Mouse (Mus musculus) urinary bladder, postnatal 25 days (tissue): Measurements from ENCODE around the gene Mob1a.
A peak's percentile ranks its signal among the peaks of the same experiment; 100 is the strongest.

Experiments used
- DNase-seq: peaks from one replicate; pipeline ENCODE4 v3.0.0; 2022; ENCODE audit warnings: low spot score

The Mob1a gene

DNA sequence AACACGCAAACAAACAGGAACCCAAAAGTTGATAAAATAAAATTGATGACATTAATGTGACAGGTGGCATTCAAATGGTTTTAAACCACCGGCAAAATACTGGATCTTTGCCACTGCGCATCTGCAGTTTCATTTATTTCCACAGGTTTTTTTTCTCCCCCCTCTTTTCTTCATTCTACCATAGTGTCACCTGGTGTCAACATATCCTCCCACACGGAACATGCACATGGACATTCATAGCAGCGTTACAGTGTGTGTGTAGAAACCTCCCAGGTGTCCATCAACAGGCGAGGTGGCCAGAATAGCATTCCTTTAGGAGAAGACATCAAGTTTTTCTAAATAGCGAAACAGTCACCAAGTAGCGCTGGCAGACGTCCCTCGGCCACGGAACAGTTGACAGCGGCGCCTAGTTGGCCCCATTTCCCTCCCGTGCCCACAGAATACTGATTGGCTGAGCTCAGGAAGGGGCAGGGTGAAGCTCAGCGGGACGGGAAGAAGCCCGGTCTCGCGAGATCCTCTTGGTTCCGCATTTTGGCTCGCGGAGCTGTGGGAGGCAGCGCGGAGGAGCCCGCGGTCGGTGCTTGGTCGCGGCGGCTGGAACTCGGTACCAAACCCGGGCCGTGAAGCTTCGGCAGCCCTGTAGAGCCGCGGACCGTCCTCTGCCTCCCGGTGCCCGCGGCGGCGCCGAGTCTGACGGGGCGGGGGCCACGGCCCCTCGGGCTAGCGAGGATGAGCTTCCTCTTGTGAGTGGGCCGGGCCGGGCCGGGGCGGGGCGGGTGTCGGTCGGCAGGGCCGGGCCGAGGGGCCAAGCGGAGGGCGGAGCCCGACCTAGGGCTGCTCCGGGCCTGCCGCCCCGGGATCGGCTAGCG, at the start of gene Mob1a, which contains the start of gene Mthfd2:
Gene Mob1a (plus strand): TSS at position 492 of the 869 bp plus-strand sequence.
Gene Mthfd2 (minus strand): TSS at position 384 of the 869 bp plus-strand sequence.
- DNase-seq, result peak; percentile 89

DNA sequence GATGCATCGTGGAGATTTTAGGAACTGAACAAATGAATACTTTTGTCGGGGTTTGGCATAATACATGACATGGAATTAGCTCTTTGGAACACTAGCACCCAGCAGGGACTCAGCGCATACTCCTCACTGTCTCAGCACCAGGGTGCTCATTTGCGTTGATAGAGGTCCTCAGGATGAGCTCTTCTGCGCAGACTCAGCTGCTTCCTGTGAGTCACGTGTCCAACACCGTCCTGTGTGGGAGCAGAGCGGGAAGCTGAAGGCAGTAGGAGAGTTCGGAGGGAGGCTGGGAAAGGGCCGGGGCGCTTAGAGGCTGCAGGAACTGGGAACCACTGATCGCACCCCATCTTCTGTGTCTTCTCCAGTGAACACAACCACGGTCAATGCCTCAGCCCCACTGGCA, 48.7 kb upstream of the Mob1a start:
- DNase-seq, result no peak

DNA sequence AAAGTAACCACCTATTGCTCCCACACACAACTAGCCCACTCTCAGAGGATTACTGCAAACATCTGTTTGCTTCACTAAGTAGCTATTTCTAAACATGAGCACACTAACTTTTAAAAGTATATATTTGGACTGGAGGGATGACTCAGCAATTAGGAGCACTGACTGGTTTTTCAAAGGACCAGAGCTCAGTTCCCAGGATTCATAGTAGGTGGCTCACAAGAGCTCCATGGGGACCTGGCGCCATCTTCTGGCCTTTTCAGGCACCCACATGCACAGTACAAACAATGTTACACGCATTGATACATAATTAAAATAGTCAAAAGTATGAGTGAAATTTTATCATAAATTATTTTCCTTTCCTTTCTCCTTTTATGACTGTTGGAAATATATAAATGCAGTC, 46.9 kb upstream of the Mob1a start:
- no peak for DNase-seq

DNA sequence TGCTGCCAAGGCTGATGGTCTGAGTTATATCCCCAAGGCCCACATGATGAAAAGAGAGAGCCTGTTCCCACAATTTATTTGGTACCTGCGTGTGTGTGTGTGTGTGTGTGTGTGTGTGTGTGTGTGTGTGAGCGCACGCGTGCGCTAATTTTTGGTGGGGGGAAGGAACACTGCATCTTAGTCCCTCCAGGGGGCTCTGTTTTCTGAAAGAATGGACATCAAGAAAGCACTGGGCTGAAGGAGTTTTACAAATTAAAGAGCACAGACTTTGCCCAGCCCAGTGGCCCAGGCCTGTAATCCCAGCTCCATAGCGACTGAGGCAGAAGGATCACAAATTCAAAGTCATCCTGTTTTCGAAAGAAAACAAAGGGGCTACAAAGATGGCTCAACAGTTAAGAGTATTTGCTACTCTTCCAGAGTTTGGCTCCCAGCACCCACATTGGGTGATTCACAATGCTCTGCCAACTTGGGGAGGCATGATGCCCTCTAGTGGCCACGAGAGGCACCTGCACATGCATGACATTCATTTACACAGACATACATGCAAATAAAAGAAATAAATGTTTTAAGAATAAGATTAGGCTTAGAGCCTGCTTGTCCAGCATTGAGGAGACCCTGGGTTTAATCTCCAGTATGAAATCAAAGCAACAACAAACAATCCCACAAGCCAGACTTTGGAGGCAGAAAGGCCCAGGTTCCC, 45.4 kb upstream of the Mob1a start:
- no peak for DNase-seq

DNA sequence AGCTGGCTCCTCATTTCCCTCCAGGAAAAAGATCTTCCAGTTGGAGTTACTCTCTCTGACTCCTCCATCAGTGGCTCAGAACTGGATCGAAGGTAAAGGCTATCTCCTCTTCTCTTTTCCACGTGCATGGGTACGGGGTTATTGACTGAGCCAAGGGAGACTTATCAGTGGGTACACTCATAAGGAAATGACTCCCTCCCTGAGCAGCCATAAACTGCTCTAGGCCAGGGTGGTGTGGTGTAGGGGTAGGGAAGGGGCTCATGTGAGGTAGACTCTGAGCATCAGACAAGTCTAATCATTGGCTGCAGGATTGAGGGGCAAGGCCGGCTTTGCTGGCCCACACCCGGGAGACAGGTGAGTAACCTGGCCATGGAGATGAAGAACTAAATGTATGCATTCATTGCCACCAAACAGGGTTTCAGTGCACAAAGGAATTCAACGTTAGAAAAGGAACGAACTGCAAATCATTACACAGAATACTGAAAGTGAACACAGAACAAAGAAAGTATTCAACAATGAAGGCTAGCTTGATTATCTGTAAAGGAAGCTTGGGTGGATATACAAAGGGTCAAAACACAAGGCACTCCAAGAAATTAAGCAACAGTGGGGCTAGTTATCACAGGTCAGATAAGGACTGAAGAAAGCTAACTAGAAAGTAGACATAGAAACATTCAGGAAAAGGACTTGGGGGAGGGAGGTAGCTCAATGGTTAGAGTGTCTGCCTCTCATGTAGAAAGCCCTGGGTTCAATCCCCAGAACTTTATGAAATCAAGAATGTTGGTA, 25.2 kb upstream of the Mob1a start:
- DNase-seq, result no peak

DNA sequence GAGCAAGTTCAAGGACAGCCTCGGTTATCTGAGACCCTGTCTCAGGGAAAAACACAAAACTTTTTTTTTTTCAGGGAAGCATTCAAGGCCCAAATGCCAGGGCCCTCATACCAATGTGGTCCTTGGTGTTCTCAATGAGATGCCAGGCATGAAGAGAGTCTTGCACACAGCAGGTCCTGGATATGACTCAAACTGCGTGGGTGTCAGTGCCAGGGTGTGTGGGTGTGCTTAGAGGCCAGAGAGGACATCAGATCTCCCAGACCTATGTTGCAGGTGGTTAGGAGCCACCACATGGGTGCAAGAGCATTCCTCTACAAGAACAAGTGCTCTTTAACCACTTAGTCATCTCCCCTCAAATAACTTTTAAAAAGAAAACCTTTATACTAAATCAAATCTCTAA, 24.5 kb upstream of the Mob1a start:
- DNase-seq, result no peak

DNA sequence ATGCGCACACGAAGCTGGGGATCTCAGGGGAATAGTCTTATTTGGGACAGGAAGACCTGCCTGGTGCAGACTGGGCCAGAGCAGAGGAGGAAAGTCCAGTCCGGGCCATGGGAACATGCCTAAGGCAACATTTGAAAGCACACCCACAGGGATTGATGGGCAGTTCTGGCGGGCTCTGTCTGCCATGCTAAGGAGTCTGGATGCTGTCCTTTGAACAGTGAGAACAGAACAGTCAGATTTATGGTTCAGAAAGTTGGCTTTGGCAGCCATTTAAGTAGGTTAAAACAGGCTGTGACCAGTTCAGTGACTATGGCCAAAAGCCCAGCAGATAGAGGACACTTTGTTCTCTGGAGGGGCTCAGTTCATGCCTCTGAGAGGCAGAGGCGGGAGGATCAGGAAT, 23.6 kb upstream of the Mob1a start:
- no peak for DNase-seq

DNA sequence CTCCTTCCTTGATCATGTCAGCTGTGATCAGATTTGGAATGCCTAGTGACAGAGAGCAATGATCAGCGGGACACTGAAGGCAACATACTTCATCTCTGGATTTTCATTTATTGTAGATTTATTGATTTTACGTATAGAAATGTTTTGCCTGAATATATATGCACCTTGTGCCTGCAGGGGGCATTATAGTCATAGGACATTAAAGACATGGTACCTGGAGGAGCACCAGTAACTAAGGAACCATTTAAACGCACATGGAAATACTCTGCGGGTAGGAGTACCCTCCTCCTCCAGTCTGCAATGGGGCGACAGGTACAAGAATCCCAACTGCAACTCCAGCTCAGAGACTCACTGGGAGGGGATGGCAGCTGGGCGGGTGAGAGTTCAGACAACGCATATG, 16.8 kb upstream of the Mob1a start:
- no peak for DNase-seq

DNA sequence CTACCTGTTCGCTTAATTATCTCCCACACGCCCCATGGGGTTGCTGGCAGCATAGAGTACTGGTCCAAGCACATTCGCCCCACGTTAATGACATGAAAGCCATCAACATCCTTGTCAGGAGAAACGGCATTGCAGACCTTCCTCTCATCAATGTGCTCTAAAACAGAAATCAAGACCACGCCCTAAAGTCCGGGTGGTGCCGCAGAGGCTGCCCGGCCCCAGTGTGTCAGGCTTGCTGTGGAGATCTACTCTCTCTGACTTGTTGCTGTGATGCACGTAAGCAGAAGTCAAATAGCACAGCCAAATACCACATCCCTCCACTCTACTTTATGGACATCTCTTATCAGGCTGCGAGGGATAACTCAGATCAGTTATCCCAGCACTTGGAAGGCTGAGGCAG, 14.6 kb upstream of the Mob1a start:
- DNase-seq, result no peak

DNA sequence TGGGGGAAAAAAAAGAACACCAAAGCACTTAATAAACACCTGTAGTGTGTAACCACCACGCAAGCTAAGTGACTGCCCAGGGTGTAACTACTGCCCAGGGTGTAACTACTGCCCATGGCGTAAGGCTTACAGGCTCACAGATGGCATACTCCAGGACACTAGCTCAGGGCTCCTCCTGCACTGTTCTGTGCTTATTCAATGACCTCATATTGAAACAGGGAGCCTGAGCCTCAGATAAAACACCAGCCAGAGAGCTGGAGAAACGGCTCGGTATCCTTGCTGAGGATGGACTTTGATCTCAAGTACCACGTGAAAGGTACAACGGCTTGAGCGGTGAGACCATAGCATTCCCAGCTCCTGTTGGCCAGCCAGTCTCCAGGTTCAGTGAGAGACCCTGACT, 13.8 kb upstream of the Mob1a start:
- no peak for DNase-seq

DNA sequence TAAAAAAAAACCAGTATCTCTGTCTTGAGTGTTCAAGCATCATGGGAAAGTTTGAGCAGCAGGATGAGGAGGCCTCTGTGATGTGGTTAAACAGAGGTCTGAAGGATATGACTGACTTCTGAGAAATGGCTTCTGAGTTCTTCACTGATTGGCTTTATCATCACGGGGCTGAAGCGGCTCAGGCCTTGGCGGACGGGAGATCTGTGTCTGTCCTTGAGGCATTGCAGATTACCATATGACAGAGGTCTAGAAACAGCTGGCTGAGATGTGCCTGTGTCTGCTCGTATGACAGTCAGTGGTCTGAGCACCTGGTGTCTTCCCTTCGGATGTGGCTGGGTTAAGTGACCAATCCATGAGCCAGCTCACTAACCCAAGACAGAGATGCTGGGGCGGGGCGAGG, 13.3 kb upstream of the Mob1a start:
- no peak for DNase-seq

DNA sequence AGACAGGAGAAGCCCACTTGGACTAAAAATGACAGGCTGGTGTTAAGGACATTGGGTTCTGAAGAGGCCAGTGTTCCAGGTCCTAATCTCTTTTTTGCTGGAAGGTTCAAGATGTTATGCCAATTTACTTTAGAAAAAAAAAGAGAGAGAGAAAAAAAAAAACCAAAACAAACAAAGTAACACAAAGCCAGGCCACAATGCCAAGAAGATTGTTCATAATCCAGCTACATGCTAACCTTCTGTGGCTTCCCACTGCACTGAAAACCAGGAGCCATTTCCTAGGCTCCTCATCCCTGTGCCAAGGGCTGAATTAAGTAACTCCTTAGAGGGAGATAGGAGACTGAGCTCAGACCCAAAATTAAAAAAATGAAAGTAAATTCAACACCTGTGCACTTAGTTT, 10.5 kb upstream of the Mob1a start:
- no peak for DNase-seq

DNA sequence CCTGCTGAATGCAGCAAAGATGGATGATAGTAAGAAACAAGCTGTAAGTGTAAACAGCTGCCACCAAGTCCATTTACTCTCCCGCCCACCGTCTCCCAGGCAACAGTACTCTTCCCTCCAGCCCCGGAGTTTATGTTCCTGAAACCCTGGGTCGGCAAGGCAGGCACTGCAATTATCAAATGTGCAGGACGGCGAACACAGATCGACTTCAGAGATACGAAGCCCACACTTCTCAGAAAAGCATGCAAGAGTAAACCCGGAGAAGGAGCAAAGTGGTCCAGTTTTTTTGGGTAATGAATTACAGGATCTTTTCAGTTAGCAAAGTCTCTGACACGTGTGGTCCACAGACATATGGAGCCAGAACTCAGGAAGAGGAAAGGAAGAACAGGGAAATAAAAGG, 9.8 kb upstream of the Mob1a start:
- peak; percentile 7 for DNase-seq

DNA sequence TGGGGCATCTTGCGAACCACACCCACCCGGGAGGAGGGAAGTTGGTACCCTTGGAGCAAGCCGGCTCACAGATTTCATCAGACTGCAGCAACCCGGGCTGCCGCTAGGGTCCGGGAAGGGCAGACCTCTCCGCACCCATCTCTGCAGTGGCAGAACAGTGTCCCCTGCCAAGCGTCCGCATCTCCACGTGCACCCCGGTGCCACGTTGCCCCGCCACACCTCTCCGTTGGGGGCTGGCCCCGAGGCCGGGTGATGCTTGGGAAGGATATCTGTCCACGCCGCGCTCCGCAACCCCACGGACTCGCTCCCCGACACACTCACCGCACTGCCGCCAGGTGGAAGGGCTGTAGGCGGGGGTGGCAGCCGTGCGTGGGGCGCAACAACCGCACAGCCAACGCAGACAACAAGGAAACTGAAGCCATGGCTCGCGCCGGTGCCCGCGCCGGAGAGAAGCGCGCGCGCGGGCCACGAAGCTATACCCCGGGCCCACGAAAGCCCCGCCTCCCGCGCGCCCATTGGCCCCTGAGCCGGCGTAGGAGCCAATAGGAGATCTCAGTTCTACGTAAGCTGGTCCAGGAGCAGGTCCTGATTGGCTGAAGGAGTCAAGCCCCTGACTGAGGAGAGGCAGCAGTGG, 8.6 kb upstream of the Mob1a start:
- DNase-seq, result peak; percentile 88

DNA sequence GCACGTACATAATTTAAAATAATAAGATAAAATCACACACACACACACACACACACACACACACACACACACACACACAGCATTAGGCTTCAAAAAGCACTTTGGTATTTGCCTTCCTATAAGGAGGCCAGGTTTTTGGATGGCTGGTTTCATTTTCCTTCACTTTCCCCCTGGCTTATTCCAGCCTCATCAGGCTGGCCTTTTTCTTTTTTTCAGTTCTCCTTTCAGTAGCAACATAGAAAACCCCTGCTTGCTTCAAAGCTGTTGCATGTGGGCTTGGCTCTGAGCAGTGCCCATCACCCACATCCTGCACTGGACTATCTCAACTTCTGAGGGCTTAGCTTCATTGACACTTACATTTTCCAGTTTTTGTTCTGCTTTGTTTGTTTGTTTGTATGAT, 3.9 kb upstream of the Mob1a start:
- no peak for DNase-seq

DNA sequence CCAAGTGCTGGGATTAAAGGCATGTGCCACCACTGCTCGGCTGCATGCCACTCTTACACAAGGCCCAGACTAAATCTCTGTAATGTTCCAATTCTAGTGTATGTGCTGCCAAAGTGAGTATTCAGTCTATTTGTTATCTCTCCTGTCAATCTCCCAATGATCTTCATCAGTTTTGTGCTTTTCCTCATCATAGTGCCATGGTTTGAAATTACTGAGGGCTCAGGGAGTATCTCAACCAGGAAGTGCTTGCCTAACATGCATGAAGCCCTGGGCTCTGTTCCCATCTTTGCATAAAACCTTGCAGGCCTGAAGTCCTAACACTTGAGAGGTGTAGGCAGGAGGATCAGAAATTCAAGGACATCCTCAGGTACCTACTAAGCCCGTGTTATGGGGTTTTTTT, 3.0 kb upstream of the Mob1a start:
- DNase-seq, result no peak

DNA sequence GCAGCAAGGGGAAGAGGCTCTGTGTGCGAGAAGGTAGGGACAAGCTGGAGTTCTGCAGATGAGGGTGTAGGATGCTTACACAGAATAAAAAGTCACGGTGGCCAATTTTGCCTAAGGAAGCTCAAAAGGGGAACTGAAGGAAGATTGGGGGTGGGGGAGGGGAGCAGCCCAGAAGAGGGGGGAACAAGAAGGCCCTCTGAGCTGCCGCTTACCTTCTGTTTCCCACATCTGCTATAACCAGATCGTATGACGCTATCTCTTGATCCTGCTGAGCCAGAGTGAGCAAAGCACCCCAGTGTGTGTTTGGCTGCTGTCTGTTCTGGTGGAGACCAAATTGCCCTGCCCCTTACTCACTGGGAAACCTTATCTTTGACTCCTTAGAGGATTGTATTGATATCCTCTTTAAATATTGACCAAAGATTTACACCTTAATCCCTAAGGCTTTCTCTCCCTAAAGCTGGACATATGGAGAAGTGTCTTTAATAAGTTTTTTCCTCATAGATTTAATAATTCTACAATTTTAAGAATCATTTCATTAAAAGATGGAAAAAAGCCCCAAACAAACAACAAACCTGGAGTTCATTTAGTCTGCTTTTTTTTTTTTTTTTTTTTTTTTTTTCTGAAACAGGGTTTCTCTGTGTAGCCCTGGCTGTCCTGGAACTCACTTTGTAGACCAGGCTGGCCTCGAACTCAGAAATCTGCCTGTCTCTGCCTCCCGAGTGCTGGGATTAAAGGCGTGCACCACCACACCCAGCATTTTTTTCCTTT, 2.0 kb upstream of the Mob1a start:
- no peak for DNase-seq

DNA sequence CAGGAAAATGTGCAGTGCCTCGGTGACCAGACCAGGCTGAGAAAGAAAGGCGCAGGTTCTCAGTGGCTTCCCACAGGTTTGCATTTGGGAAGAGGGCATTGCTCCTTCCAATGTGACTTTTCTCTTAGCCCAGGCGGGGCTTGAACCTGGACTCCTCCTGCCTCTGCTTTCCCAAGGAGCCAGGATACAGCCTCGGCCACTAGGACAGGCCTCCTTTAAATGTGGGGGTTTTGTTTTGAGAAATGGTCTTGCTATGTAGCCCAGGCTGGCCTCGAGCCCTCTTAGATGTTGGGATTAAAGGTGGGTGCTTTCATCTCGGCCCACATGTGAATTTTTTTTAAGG, 549 bp downstream of the Mob1a start:
- no peak for DNase-seq

DNA sequence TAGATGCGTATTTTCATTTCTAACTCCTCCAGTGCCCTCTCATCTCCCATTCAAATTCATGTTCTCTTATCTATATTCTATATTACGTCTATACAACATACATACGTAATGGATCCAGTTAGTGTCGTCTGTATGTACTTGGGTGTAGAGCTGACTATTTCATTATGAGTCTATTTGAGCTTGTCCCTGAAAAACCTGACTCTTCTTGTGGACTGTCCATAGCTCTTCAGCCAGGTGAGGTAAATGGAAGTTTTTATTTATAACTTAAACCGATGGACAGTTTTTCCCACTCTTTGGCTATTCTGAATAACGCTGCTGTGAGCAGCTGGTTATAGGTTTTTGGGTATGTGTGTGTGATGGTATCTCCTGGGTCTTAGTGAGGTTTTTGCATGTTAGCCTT, 945 bp downstream of the Mob1a start:
- DNase-seq, result no peak

DNA sequence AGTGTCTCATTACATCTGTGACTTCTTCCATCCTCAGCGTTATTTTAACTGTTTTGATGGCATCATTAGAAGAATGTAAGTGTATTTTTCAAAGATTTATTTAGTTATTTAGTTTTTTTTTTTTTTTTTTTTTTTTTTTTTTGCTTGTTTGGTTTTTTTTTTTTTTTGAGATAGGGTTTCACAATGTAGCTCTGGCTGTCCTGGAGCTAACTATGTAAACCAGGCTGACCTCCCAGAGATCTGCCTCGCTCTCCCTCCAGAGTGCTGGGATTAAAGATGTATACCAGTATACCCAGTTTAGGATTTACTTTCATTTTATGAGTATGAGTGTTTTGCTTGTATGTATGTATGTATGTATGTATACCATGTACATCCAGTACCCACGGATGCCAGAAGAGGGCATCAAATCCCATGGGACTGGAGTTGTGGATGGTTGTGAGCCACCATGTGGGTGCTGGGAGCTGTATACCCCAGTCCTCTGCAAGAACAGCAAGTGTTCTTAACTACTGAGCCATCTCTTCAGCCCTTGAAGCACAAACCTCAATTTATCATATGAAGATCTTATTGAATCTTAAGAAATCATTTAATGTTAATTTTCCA, 1.9 kb downstream of the Mob1a start:
- no peak for DNase-seq

DNA sequence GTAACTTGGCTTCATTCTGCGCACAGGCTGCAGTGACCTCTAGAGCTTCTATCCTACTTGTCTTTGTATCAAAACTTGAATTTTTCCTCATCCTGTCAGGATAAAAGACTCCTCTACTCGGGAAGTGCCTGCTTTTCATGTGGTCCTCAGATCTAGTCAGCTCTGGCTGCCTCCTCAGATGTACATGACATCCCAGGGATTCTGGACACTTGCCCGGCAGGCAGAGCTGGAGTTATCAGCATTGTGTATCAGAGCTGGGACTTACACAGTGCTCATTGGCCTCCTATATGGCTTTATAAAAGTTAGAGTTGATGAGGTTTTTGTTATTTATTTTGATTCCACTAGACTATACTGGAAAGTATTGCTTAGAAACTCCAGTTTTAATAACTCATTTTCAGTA, 15.6 kb downstream of the Mob1a start:
- no peak for DNase-seq
